Mouse (Mus musculus): ENCODE measurements around the gene Ppfibp1.

The Ppfibp1 gene

DNA sequence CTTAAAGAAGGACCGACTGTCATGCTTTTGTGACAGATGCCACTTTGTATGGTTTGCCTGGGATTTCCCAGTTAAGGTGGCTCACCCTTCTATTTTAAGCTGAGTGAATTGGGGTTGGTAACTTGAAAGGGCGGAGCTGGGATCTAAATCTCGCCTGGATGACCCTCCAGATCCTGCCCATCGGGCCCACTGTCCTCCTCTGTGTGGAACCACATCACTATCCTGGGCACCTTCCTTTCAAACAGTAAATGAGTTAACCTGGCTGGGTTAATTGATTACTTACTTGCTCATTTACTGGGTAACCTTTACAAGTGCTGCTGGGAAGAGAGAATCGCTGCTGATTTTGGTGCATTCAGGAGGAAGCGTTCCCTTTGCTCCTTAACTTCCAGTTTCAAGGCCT, 30.1 kb downstream of the Ppfibp1 start:
- DNase-seq = no peak

DNA sequence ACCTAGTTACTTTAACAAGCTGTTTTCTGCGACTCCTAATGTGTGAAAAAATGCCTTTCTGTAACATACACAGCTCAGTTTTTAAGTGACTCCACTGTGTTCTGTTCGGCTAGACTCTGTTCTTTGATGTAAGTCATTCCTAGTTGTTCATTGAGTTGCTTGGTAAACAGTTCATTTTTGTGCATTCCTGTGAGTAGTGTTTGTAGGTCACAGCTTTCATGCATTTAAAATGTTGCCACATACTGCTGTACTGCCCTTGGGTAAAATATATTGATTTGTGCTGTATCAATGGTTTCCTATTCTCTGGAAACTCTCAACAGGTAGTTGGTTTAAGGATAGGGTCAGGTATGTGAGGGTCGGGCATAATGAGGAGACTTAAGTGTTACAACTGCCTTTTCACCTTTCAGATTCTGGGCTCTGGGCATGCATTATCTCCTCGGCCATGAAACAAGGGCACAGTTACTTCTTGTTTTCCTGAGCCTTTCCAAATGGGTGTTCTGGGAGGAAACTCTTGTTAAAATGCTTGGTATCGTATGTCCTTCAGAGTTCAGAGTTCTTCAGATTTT, 38.2 kb downstream of the Ppfibp1 start:
- DNase-seq = no peak

DNA sequence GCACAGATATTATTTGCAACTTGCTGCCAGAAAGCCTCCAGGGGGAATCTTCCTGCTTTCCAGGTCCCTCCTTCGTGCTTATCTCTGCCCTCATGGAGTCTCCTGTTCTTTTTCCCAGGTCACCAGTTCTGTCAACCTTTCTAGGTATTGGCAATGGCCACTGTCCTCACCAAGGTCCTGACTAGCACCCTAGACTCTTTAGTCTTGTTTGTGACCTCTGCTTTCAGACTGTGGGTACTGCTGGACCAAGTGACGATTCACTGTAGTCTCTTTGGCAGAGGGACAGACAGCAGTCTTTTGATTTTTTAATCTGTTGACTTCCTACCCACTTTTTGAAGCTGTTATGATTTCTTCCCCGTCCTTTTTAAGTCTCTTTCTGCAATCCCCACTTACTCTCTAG, 39.8 kb downstream of the Ppfibp1 start:
- DNase-seq = no peak

DNA sequence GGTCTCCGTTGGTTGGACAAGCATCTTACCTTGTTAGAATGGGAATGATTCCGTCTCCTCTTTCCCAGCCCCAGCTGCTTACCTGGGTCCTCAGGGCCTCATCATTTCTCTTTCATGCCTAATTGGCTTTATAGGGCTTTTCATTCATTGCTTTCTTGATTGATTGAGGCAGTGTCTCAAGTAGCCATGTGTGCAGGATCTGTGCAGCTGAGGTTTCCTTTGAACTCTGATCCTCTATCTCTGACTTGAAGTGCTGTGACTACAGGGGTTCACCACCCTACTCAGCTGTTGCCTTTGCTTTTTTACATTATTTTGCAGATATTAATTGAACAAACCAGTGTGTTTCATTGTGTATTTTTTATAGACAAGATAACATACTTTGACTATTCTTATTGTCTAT, 40.7 kb downstream of the Ppfibp1 start:
- DNase-seq = no peak

DNA sequence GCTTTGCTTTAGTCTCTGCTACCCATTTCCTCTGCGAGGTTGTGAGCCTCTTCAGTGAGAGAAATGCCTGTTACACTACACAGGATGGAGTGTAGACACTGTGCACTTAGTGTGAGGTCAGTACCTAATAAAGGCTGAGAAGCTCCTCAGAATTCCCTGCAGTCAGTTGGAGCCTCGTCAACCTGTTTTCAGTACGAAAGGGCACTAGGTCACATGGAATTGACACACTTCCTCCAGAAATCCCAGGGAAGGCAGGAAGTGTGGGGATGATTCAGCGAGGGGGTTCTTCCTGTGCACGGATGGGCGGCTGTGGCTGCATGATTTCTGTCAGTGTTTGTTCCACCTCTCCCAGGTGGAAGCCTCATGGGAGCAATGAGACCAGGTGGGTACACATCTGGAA, 44.8 kb downstream of the Ppfibp1 start:
- DNase-seq = no peak

DNA sequence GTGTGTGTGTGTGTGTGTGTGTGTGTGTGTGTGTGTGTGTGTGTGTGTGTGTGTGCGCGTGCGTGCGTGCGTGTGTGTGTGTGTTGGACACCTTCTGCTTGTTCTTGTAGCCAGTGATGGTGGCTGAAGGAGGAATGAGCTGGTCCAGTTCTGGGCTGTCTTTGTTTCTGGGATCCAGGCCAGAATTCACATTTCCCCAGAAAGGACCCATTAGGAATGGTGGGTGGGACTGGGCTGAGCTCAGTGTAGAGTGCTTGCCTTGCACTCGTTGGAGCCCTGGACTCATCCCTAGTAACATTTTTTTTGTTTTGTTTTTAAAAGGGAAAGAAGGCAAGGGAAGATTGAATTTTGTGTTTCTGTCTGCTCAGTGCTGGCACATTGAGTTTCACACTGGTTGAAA, 47.7 kb downstream of the Ppfibp1 start:
- DNase-seq = no peak

DNA sequence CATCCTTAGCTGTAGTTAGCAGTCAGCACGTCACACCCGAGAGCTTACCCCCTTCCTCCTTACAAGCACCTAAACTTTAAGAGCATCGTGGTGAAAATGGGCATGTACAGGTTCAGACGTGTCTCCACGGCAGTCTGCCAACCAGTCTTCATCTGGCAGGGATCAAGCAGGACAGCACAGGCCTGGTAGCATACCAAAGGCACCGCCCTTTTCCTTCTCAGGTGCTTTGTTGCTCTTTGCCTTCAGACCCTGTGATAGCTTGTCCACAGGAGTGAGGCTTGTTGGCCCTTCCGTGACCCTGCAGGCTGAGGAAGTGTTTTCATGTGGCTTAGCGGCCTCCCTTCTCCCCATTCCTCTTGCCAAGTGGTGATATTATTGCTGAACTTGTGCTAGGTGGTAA, 50.7 kb downstream of the Ppfibp1 start:
- no peak for DNase-seq

DNA sequence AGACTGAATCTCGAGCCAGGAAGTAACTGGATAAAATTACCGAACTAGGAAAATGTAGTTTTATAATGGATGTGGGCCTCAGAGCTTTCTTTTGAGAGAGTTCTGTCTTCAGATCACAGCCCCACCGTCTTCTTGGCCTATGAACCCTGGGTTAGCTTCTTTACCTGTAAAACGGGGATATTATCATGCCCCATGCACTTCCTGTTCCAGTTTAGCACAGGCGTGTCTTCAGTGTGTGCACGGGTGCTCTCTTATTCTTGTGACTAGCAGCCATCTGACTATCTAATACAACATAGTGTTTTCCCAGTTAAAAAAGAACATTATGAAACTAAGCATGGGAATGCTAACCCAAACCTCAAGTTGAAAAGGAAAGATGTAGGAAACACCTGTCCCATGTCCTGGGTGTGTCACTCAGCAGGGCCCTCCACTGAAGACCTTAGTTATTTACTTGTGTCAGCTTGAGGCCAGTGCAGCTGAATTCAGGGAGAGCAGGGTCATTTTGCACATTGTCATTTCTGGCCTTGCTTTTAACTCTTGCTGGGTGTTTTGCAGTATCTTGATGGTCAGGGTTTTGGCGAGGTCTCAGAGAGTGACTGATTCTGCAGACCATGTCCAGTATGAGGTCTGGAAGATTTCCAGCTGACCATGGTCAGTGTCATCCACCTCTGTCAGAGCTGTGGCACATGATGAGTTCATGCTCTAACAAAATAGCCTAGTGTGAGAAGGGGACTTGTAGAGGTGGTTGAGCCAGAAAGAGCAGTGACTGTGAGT, 53.4 kb downstream of the Ppfibp1 start:
- no peak for DNase-seq

DNA sequence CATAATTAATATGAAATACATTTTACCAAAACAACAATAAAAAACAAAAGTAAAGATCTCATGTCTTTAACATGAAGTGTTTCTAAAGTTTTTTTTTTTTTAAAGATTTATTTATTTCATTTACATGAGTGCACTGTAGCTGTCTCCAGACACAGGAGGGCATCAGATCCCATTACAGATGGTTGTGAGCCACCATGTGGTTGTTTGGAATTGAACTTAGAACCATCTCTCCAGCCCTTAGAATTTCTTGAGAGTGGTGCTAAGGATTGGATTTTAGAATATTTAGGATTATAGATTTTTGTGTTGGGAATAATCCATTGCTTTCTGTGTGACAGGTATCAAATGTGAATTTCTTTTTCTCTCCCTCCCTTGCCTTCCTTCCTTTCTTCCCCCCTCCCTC, 55.7 kb downstream of the Ppfibp1 start:
- DNase-seq = no peak

DNA sequence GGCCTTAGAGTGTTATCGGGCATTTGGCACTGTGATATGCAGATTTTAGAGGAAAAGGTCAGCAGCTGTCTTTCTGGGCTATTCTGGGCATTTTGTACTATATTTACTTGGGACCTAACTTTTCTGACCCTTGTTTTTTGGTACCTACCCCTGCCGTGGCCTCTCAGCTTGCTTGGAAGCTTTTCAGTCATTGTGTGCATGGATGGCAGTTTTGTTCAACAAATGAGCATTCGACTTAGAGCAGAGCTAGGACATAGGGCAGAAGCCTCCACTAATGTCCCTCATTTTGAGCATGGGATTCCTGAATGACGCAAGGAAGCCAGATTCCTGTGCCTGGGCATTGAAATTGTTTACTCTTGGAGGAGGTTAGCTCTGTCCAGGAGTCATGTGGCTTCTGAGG, 56.5 kb downstream of the Ppfibp1 start:
- no peak for DNase-seq

DNA sequence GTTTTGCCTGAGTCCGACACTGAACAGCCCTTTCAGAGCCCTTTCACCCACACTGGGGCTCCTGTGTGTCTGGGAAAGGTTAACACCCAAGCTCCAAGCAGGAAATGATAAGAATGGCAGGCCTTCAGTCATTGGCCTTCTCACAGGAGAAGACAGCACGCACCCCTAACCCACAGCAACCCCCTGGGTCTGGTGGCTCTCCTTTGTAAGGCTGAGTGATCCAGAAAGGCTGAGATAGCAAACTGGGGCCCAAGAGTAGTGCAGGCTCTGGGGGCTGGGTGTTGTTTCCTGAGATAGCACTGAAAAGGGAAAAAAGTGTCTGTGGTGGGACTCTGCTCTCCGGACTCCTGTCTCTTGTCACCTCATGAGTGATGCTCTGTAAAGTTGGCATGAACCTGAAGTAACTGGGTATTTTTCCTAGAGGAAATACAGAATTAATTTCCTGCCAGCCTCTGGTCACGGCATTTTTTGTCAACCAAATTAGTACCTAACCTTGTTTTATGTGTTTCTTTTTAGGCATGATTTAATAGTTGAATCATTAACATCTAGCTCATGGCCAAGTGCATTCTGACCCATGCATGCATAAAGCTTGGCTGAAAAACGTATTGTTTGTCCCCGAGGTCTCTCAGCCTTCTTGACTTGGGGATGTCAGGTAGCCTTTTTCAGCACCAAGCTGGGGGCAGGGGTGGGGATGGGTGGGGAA, 58.2 kb downstream of the Ppfibp1 start:
- no peak for DNase-seq

DNA sequence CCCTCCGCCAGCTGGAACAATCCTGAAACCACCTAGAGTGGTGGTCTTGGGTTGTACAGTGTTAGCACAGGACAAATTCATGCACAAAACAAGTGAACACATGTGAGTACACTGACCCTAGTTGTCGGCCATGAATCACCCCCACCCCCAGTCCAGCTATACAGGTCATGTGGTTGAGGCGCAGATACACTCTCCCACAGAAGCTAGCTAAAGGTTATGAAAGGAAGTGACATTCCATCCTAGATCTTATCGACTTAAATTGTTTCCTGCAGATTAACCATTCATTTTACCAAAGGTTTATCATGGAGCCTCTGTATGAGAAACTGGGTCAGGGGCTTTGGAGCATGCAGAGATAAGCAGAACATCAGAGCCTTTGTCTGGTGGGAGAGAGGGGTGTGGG, 58.9 kb downstream of the Ppfibp1 start:
- DNase-seq = no peak

DNA sequence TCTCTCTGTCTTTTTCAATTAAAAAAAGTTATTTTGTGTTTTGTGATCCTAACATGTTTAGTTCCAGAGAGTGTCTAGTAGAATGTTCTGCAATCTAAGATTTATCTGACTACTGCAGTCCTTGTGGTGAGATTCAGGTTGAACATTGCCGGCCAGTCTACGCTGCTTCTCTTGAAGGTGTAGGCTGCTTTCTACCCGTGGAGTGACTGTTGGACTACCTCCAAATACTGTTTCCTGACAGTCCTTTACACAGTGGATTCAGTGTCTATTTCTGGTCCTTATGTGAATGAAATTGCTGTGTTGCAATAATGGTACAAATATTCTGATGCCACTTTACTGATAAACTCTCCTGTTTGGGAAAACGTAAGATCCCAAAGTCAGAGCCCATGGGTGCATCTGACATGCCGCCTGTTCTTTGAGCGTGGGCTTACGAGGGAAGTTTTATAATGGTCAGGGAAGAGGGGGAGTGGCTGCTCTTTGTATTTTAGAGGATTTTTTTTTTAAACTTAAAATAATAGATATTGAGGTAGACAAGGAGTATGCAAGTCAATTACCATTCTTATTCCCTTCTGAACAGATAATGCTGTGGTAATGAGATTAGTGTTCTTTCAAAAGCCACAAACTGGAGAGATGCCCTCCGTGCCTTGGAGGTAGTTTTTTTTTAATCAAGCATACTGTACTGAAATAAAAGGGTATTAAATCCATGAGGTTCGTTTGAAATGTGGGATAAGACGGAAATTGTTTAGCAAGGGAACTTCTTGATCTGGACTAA, 61.6 kb downstream of the Ppfibp1 start:
- DNase-seq = no peak

DNA sequence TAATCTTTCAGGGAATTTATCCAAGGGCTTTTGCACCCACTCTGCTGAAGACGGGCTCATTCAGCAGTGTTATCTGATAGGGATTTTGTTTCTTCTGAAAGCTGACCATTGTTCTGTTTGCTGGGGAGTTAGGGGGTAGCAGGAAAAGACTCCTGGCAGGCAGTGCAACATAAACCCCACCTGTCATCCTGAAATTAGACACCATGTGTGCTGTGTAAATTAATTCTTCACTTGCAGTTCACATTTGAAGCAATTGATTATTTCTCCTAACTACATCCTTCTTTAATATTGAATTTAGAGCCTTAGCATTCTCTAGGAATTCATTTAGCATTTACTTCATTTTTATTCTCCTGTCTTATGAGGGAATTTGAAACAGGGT, 62.2 kb downstream of the Ppfibp1 start:
- DNase-seq = no peak

DNA sequence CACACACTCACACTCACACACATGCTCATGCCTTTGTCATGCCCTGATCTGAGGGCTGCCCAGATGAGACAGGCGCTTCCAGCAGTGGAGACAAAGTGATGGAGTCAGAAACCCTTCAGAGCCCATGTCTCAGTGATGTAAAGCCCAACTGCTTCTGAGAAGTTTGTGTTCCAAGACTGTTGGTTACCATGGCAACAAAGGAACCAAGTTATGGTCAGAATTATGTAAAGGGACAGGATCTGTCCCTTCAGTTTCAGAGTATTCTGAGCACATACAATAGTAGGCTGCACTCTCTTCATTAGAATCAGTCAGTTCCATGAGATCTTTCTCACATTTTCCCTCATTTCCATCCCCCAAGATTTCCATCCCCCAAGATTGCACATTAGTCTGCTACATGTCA, 66.0 kb downstream of the Ppfibp1 start, which contains the start of gene 1700034J05Rik:
Gene 1700034J05Rik (minus strand): TSS at position 165 of the 400 bp plus-strand sequence.
- DNase-seq = no peak

DNA sequence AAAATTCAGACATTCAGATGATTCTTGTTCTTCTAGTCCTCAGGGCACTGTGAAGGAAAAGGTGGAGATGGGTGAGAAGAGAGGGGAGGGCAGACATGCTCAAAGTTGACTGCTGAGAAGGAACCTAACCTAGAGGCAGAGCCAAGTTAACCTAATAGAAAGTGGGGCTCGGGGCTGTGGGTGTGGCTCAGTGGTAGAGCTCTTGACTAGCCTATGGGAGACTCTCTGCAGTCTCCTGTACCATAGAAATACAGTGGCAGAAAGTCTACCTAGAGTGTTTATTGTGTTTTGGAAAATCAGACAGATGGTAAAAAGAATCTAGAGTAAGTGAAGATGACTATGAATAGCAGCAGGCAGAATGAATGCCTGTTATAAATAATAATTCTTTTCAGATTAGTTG, 67.2 kb downstream of the Ppfibp1 start:
- no peak for DNase-seq

DNA sequence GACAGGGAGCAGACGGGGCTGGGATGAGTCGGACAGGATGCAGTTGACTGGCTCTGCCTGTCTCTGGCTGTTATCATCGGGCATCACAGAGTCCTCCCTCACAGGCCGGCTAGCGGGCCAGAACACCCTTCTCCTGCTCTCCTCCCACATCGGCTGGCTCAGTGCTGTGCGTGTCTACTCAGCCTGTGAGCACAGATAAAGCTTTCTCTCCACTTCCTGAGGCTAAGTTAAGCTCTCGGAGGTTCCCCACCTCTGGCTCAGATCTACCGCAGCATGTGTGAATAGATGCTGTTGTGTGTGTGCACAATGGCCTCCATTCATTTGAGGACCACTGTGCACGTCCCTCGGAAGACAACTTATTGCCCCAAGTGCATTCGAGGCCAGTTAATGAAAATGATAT, 67.6 kb downstream of the Ppfibp1 start:
- no peak for DNase-seq

DNA sequence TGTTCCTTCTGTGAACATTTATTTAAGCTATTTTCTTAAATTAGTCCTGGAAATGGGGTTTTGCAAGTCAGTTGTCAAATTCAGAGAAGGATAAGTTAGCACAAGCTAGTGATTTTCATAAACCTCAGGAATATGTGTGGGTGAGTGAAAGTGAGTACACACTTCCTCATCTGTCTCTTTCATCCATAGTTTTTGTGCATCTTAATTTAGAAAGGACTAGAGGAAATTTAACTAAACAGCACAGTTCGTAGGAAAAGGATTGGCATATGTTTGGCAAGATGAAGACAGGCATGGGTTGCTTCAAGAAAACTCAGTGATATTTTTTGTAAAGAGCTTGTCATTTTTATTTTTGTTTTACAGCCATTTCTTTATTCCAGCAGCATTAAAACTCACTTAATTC, 68.7 kb downstream of the Ppfibp1 start:
- no peak for DNase-seq

DNA sequence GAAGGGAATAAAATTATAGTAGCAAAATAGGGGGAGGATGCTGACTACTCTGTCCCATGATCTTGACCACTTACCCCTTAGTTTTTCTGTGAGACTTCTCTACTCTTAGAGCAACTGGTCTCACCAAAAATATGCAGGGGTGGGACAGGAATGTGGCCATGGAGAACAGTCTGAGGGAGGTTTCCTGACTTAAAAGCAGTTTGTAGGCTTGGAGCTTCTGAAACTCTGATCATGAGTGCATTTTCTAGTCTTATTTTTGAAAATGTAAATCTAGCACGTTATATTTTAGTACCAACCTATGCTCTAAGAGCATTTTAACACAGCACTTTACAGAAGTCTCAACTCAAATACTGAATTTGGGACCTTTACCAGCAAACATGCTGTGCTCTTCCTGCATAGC, 70.4 kb downstream of the Ppfibp1 start:
- DNase-seq = no peak

DNA sequence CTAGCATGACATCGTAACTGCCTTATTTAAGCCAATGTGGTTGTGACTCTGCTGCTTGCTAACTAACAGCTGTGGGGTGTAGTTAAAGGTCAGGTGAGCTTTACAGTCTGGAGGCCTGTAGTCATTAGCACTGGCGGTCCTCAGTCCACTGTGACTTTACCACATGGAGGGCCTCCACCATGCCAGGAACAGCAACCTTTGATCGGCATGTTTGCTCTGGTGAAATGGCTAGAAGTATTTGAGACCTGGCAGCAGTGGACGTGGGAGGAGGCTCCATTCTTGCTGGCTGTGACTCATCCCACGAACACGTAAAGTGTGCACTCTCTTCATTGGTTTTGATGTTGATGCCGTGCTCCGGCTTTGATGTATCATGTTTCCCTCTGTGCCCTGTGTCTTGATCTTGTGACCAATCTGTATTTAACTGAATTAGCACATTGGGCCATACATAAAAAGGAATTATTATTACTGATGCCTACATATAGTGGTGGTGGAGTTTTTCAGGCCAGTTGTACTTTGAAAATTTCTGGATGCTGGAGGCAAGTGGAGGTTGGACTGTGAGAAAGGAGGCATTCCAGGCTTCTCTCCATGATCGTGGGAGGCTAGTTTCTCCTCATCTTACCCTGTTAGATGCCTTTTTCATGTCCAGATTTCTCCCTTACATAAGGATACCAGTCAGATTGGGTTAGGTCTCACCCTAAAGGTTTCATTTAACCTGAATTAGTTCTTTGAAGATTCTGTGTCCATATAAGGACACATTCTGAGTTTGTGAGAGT, 71.8 kb downstream of the Ppfibp1 start:
- no peak for DNase-seq

DNA sequence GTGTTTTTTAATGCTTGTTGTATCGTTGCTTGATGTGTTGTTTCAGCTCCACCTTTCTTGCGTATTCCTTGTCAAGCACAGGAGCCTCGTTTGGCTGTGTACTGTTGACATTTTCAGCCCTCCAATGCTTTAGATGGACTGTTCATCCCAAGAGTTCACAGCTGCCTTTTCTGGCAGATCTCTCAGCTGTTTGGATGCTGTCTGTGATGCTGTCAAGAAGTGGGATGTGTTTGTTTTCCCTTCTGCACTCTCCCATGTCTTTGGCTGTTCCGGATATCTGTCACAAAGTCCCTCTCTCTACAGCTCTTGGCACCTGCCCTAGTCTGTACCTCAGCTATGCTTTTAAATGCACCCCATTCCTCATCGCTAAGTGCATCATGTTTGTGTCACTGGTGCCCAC, 72.7 kb downstream of the Ppfibp1 start:
- no peak for DNase-seq

DNA sequence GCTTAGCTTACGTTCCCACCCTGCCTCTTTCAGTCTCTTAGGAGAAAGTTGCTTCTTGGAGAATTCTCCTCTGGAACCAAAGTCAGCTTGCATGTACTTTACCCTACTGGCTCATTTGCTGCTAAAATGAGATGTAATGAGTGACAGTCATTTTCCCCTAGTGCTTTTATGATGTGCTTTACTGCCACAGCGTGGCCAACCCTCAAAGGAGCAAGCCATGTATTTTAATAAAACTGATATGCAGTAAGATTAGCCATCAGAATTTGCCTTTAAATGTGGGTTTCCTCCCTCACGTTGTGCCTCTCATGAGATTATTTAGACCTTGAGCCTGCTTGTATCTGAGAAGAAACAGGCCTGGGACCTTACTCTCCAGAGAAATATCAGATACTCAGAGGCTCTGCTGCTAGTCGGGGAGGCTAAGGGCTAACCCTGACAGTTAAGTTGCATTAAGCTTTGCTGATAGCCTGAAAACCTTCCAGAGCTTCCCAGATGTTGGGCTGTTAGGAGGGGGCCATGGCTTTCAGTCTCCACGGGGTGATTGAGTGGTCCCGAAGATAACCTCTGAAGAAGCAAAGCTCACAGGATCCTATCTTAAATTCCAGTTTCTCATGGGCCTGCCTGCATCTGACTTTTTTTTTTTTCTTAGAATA, 73.7 kb downstream of the Ppfibp1 start:
- no peak for DNase-seq
